Mouse (Mus musculus) heart, adult 18-20 months (tissue): ENCODE results near the gene Slc6a20a. TPM values are rescaled to one million over a fixed set of nuclear protein-coding genes. Genes with fewer than 3 reads are reported as not detected.

Experiments used
- DNase-seq, 2 experiments: peaks; one replicate each; pipeline ENCODE4 v3.0.0; 2021 to 2022; ENCODE audit warnings: mixed read lengths in 1 of 2
- total RNA-seq, 2 experiments: library from RNA; stranded (reverse); gene quantifications; 2 replicates each; pipeline ENCODE4 v1.2.3; 2021

Gene Slc6a20a
- total RNA-seq, 2 experiments from 2014 or later: not detected

GRCm38 (mm10) chr9:123638231-123638630, 40.5 kb downstream of the Slc6a20a start:
- DNase-seq: no peak

- no peak for DNase-seq
Observed at GRCm38 (mm10) chr9:123636771-123637170, 41.9 kb downstream of the Slc6a20a start.

GRCm38 (mm10) chr9:123632993-123633392, 45.7 kb downstream of the Slc6a20a start:
- DNase-seq: no peak

- no peak for DNase-seq
Observed at GRCm38 (mm10) chr9:123632281-123632680, 46.4 kb downstream of the Slc6a20a start, which contains the start of gene Slc6a20b. TSS of gene Slc6a20b (minus strand) at chr9:123632565.

GRCm38 (mm10) chr9:123631666-123632065, 47.0 kb downstream of the Slc6a20a start:
- no peak for DNase-seq

GRCm38 (mm10) chr9:123625821-123626220, 52.9 kb downstream of the Slc6a20a start:
- DNase-seq: no peak

- DNase-seq: no peak
Observed at GRCm38 (mm10) chr9:123624741-123625140, 53.9 kb downstream of the Slc6a20a start.

- DNase-seq: no peak
Observed at GRCm38 (mm10) chr9:123620311-123621098, 58.2 kb downstream of the Slc6a20a start.

GRCm38 (mm10) chr9:123601529-123601928, 77.2 kb downstream of the Slc6a20a start:
- no peak for DNase-seq

GRCm38 (mm10) chr9:123597376-123597775, 81.3 kb downstream of the Slc6a20a start:
- no peak for DNase-seq

- no peak for DNase-seq
Observed at GRCm38 (mm10) chr9:123596910-123597309, 81.8 kb downstream of the Slc6a20a start.

GRCm38 (mm10) chr9:123595194-123595593, 83.5 kb downstream of the Slc6a20a start:
- no peak for DNase-seq

- DNase-seq: no peak
Observed at GRCm38 (mm10) chr9:123589240-123589910, 89.3 kb downstream of the Slc6a20a start.

Other genes with a start within 250 kb of the Slc6a20a start
- gene Limd1, start 200.2 kb downstream of the Slc6a20a start, total RNA-seq: 10 to 100 TPM; 32.8 to 37.1 TPM
- gene Sacm1l, start 149.1 kb downstream of the Slc6a20a start, total RNA-seq: 10 to 100 TPM; 35.2 to 35.4 TPM
- gene Slc6a20b, start 46.3 kb downstream of the Slc6a20a start, total RNA-seq: not detected
- under 1 TPM in 1 of 2 experiments, not detected in 1; 0.33 TPM for gene Ccr9, start 446 bp downstream of the Slc6a20a start, total RNA-seq
- 10 to 100 TPM; 35.6 to 35.9 TPM for gene Lztfl1, start 38.8 kb upstream of the Slc6a20a start, total RNA-seq
- under 1 TPM; 0.17 to 0.39 TPM for gene Cxcr6, start 127.6 kb upstream of the Slc6a20a start, total RNA-seq
- 100 to 1,000 TPM; 257 TPM for gene Fyco1, start 173.0 kb upstream of the Slc6a20a start, total RNA-seq
- gene Xcr1, start 183.1 kb upstream of the Slc6a20a start, total RNA-seq: under 1 TPM in 1 of 2 experiments, not detected in 1; 0.13 TPM